Mouse (Mus musculus) liver, embryonic 12.5 days (tissue): ENCODE measurements around the gene Rbm39. TPM values are rescaled to one million over a fixed set of nuclear protein-coding genes. Genes with fewer than 3 reads are reported as not detected.

ENCODE experiments used
- ATAC-seq: fragments of 200-750 bp; cut with Nextera tagmentation; 2 replicates; pipeline ENCODE4 v1.8.0; 2017; ENCODE audit warnings: moderate number of reproducible peaks, mild to moderate bottlenecking, moderate library complexity
- H3K27ac ChIP-seq: fragments of 300-500 bp; sonication (generic); 2 replicates; pipeline ENCODE4 v1.5.1; 2016; ENCODE audit warnings: mild to moderate bottlenecking
- H3K27me3 ChIP-seq: fragments of 300-500 bp; sonication (generic); replicated peaks from 2 replicates; pipeline ENCODE4 v1.6.1; 2016; ENCODE audit warnings: mild to moderate bottlenecking, moderate library complexity
- H3K36me3 ChIP-seq: fragments of 300-500 bp; sonication (generic); 2 replicates; pipeline ENCODE4 v1.6.1; 2016; ENCODE audit warnings: mild to moderate bottlenecking, moderate library complexity
- H3K4me1 ChIP-seq: fragments of 300-500 bp; sonication (generic); 2 replicates; pipeline ENCODE4 v1.6.1; 2016
- H3K4me2 ChIP-seq: fragments of 300-500 bp; sonication (generic); 2 replicates; pipeline ENCODE4 v1.6.1; 2016; ENCODE audit warnings: mild to moderate bottlenecking, moderate library complexity
- H3K4me3 ChIP-seq: fragments of 300-500 bp; sonication (generic); 2 replicates; pipeline ENCODE4 v1.5.1; 2016; ENCODE audit warnings: mild to moderate bottlenecking, moderate library complexity
- H3K9ac ChIP-seq: fragments of 300-500 bp; sonication (generic); 2 replicates; pipeline ENCODE4 v1.6.1; 2016; ENCODE audit warnings: mild to moderate bottlenecking, moderate library complexity
- H3K9me3 ChIP-seq: fragments of 300-500 bp; sonication (generic); replicated peaks from 2 replicates; pipeline ENCODE4 v1.6.1; 2016; ENCODE audit warnings: mild to moderate bottlenecking, moderate library complexity
- WGBS: fragments of 180-500 bp; shearing (Covaris S2); methylation state at CpG from one replicate; pipeline ENCODE4 v1.1.7; 2016; ENCODE audit not compliant: insufficient replicate concordance; 5-methylcytosine and 5-hydroxymethylcytosine counted together
- polyA plus RNA-seq: library from polyadenylated mRNA; unstranded; fragments of >200 nt; fragmentation: Nextera tagmentation; extraction: Ambion mirVana; gene quantifications from 2 replicates; pipeline ENCODE4 v1.2.1, GENCODE M21; 2016

Gene Rbm39
- 328 and 329 TPM in 2 replicates for polyA plus RNA-seq

- peak within 1 kb of the TSS; percentile 99 for H3K27ac ChIP-seq
- no peaks in the 10 kb centered on the region for H3K9me3 ChIP-seq
- ATAC-seq: peak; percentile 94
- peak within 1 kb of the TSS; percentile 100 for H3K9ac ChIP-seq
- WGBS: under 1% methylated on average over 47 of the region's 47 CpGs
- H3K4me2 ChIP-seq: peak within 1 kb of the TSS; percentile 84
- H3K36me3 ChIP-seq: peaks cover 36% of the 10 kb centered on the region
- no peaks in the 10 kb centered on the region for H3K27me3 ChIP-seq
- H3K4me1 ChIP-seq: peaks cover 37% of the 10 kb centered on the region
- peak within 1 kb of the TSS; percentile 93 for H3K4me3 ChIP-seq
Measured at GRCm38 (mm10) chr2:156180094-156180821, at the start of gene Rbm39. TSS of gene Rbm39 (minus strand) at chr2:156180238.

DNA sequence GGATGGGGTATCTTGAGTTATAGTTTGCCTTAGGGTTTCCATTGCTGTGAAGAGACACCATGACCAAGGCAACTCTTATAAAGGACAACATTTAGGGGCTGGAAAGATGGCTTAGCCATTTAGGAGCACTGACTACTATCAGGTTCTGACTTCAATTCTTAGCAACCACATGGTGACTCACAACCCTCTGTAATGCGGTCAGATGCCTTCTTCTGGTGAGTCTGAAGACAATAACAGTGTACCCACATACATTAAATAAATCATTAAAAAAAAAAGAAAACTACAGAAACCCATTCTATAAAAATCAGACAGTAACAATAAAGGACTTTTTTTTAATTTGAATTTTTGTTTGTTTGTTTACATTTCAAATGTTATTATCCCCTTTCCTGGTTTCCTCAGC is 49.1 kb upstream of the Rbm39 start:
- Histone ChIP-seq H3K27ac (no peak overlapping the region), H3K36me3 (peaks cover 44% of the 10 kb centered on the region), H3K9me3 (no peaks in the 10 kb centered on the region), H3K4me1 (peaks cover 3% of the 10 kb centered on the region), H3K4me3 (no peak overlapping the region), H3K9ac (no peak overlapping the region), H3K4me2 (no peak overlapping the region), H3K27me3 (no peaks in the 10 kb centered on the region)
- 86% methylated on average over 1 of the region's 1 CpGs for WGBS
- ATAC-seq: no peak

DNA sequence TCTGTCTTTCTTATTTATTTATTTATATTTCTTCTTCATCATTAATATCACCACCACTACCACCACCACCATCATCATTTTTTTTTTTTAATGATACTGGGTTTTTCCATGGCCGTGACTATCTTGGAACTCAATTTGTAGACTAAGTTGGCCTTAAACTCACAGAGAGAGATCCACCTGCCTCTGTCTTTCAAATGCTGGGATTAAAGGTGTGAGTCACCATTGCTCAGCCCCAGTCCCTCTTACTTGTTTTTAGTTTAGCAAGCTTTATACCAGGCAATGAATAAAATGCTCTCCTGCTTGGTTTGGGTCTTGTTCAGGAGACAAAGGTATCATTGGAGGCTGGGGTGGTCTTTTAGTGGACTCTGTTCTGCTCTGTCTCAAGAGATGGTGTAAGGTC is 47.7 kb upstream of the Rbm39 start:
- no peak overlapping the region for H3K4me2 ChIP-seq
- H3K4me1 ChIP-seq: peaks cover 10% of the 10 kb centered on the region
- ATAC-seq: no peak
- H3K36me3 ChIP-seq: peaks cover 44% of the 10 kb centered on the region
- H3K27ac ChIP-seq: no peak overlapping the region
- 86% methylated on average over 1 of the region's 1 CpGs for WGBS
- H3K4me3 ChIP-seq: no peak overlapping the region
- no peak overlapping the region for H3K9ac ChIP-seq
- H3K27me3 ChIP-seq: no peaks in the 10 kb centered on the region
- no peaks in the 10 kb centered on the region for H3K9me3 ChIP-seq

DNA sequence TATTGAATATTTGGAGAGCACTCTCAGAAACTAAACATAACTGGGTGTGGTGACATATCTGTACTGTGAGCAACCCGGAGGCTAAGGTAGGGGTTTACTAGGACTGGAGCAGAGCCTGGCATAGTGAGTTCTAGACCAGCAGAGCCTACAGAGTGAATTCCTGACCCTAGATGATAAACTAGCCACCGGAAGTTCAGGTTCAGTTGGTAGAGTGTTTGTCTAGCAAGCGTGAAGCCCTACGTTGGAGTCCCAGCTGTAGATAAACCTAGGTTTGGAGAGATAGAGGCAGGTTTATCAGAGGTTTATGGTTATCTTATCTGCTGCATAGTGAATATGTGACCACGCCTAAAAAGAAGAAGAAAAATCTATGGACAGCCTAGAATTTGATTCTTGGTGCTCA is 44.0 kb upstream of the Rbm39 start:
- no peak overlapping the region for H3K27ac ChIP-seq
- no peaks in the 10 kb centered on the region for H3K9me3 ChIP-seq
- WGBS: 28% methylated on average over 5 of the region's 5 CpGs
- no peak overlapping the region for H3K4me2 ChIP-seq
- peaks cover 21% of the 10 kb centered on the region for H3K36me3 ChIP-seq
- no peaks in the 10 kb centered on the region for H3K27me3 ChIP-seq
- peaks cover 10% of the 10 kb centered on the region for H3K4me1 ChIP-seq
- ATAC-seq: no peak
- H3K4me3 ChIP-seq: no peak overlapping the region
- H3K9ac ChIP-seq: no peak overlapping the region

GRCm38 (mm10) chr2:156222100-156222499 is 42.1 kb upstream of the Rbm39 start:
- Histone ChIP-seq H3K27ac (no peak overlapping the region), H3K9ac (no peak overlapping the region), H3K4me1 (peaks cover 10% of the 10 kb centered on the region), H3K36me3 (peaks cover 23% of the 10 kb centered on the region), H3K4me3 (no peak overlapping the region), H3K27me3 (no peaks in the 10 kb centered on the region), H3K9me3 (no peaks in the 10 kb centered on the region), H3K4me2 (no peak overlapping the region)
- ATAC-seq: no peak

GRCm38 (mm10) chr2:156217786-156218185 is 37.7 kb upstream of the Rbm39 start:
- H3K9ac ChIP-seq: no peak overlapping the region
- no peak overlapping the region for H3K4me3 ChIP-seq
- H3K9me3 ChIP-seq: no peaks in the 10 kb centered on the region
- no peaks in the 10 kb centered on the region for H3K27me3 ChIP-seq
- peaks cover 15% of the 10 kb centered on the region for H3K36me3 ChIP-seq
- H3K4me1 ChIP-seq: no peaks in the 10 kb centered on the region
- WGBS: 68% methylated on average over 1 of the region's 1 CpGs
- H3K4me2 ChIP-seq: no peak overlapping the region
- no peak for ATAC-seq
- no peak overlapping the region for H3K27ac ChIP-seq

- H3K9me3 ChIP-seq: no peaks in the 10 kb centered on the region
- H3K4me1 ChIP-seq: peaks cover 18% of the 10 kb centered on the region
- no peaks in the 10 kb centered on the region for H3K27me3 ChIP-seq
- H3K4me3 ChIP-seq: no peak overlapping the region
- H3K4me2 ChIP-seq: no peak overlapping the region
- H3K27ac ChIP-seq: no peak overlapping the region
- ATAC-seq: no peak
- 72% methylated on average over 6 of the region's 6 CpGs for WGBS
- H3K36me3 ChIP-seq: peaks cover 36% of the 10 kb centered on the region
- no peak overlapping the region for H3K9ac ChIP-seq
Measured at GRCm38 (mm10) chr2:156203917-156204316, 23.9 kb upstream of the Rbm39 start.

DNA sequence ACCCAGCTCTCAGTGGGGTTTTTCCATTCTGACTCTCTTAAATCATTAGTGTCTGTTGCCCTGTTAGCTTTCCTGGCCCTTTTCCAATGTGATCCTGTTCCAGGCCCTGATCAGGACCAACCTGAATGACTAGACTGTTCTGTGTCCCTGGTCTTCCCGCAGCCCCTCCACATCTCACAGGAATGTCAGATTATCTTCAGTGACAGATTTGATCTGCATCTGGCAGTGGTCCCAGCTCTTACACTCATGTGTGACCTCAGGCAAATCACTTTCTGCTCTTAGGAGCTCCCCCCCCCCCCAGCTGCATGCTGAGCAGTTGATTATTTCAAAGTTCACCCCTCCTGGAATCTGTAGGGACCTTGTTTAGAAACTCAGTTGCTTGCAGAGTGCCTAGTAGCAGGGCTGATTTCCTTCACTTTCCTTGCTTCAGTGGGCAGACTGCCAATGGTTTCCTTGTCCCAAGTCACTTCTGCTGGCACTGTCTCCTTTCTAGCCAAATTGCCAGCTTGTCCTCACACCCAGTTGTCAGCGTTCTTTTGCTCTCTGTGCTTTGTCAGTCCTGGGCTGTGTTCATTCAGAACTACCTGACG is 22.9 kb upstream of the Rbm39 start:
- 76% methylated on average over 3 of the region's 3 CpGs for WGBS
- Histone ChIP-seq H3K4me2 (no peak overlapping the region), H3K36me3 (peaks cover 35% of the 10 kb centered on the region), H3K27ac (peak overlapping the region; percentile 51; the same call in 1 of the 2 replicates), H3K4me1 (peaks cover 27% of the 10 kb centered on the region), H3K27me3 (no peaks in the 10 kb centered on the region), H3K9me3 (no peaks in the 10 kb centered on the region), H3K4me3 (no peak overlapping the region), H3K9ac (no peak overlapping the region)
- no peak for ATAC-seq

DNA sequence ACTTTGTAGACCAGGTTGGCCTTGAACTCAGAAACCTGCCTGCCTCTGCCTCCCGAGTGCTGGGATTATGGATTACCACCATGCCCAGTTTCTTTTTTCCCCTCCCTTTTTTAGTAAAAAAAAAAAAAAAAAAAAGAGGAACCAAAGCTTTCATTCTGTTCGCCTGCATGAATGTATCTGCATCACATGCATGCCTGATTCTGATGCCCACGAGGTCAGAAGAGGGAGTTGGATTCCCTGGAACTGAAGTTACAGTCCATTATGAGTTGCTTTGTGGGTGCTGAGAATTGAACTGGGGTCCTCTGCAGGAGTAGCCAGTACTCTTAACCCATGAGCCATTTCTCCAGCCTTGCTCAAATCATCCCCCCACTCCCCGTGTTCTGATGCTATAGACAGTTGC is 21.4 kb upstream of the Rbm39 start:
- Histone ChIP-seq H3K27ac (no peak overlapping the region), H3K4me3 (no peak overlapping the region), H3K9me3 (no peaks in the 10 kb centered on the region), H3K4me1 (peaks cover 36% of the 10 kb centered on the region), H3K9ac (no peak overlapping the region), H3K4me2 (no peak overlapping the region), H3K36me3 (peaks cover 28% of the 10 kb centered on the region), H3K27me3 (no peaks in the 10 kb centered on the region)
- ATAC-seq: no peak
- WGBS: 65% methylated on average over 4 of the region's 4 CpGs

GRCm38 (mm10) chr2:156199944-156200343 is 19.9 kb upstream of the Rbm39 start:
- 67% methylated on average over 3 of the region's 3 CpGs for WGBS
- Histone ChIP-seq H3K4me3 (no peak overlapping the region), H3K4me1 (peaks cover 48% of the 10 kb centered on the region), H3K9me3 (no peaks in the 10 kb centered on the region), H3K27me3 (no peaks in the 10 kb centered on the region), H3K4me2 (no peak overlapping the region), H3K36me3 (peaks cover 27% of the 10 kb centered on the region), H3K9ac (no peak overlapping the region), H3K27ac (no peak overlapping the region)
- ATAC-seq: no peak

- Histone ChIP-seq H3K9ac (peak overlapping the region; percentile 78), H3K9me3 (no peaks in the 10 kb centered on the region), H3K36me3 (peaks cover 13% of the 10 kb centered on the region), H3K4me3 (peak overlapping the region; percentile 67), H3K27me3 (no peaks in the 10 kb centered on the region), H3K27ac (peak overlapping the region; percentile 93), H3K4me1 (peaks cover 46% of the 10 kb centered on the region), H3K4me2 (peak overlapping the region; percentile 83)
- ATAC-seq: no peak
- 6% methylated on average over 17 of the region's 17 CpGs for WGBS
Measured at GRCm38 (mm10) chr2:156197129-156197911, 17.3 kb upstream of the Rbm39 start.
